Mouse (Mus musculus): ENCODE data around the gene Atxn7l1.

DNA sequence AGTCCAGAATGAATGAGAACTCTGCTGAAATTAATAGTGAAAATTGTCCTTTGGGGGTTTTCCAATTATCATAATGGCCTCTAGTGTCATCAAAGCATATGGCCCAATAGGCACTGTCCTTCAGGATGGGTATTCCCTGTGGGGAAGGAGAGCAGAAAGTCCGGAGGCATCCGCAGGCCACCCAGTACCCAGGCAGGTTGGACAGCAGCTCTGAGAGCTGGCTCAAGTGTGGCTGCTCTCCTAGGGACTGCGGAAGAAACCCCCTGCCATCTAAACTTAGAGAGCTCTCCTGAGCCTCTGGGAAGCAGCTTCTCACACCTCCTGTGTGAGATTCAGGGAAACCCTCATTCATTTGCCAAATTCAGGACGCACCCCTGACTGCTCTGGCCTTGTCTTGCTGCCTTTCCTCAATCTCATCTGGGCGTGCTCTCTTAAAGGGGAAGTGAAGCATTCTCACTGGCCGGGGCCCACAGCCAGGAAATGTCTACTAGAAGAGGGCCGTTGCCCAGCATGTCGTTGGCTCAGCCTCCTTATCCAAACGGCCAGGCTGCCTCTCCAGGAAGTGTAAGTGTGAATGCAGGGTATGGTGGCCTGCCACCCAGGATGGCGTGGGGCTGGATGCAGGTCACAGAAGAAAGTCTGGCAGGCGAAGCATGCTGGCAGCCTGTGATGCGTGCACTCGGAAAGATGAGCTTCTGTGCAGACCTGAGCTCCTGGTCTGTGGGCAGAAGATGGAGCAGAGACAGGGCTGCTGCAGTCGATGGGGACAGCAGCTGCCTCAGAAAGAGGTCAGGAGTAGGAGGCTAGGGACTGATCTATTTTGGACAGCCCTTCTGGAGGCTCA, 166.6 kb downstream of the Atxn7l1 start:
- TF ChIP-seq POLR2A (IDR thresholded peaks at IDR 0.05; ENCODE audit: borderline replicate concordance, extremely low read depth, low read depth, low read length) = no peak
- no peak for TF ChIP-seq CTCF (IDR thresholded peaks at IDR 0.05; ENCODE audit: insufficient read depth, low read length)

Measured in lung, adult 2 months (tissue).